Mouse (Mus musculus): ENCODE measurements at regions not wholly inside any gene's neighbourhood (a gene's known extent, or its start where the extent isn't known, plus 50 kb on each side); places are given as distances from the start of the nearest gene placed in this dataset.

DNA sequence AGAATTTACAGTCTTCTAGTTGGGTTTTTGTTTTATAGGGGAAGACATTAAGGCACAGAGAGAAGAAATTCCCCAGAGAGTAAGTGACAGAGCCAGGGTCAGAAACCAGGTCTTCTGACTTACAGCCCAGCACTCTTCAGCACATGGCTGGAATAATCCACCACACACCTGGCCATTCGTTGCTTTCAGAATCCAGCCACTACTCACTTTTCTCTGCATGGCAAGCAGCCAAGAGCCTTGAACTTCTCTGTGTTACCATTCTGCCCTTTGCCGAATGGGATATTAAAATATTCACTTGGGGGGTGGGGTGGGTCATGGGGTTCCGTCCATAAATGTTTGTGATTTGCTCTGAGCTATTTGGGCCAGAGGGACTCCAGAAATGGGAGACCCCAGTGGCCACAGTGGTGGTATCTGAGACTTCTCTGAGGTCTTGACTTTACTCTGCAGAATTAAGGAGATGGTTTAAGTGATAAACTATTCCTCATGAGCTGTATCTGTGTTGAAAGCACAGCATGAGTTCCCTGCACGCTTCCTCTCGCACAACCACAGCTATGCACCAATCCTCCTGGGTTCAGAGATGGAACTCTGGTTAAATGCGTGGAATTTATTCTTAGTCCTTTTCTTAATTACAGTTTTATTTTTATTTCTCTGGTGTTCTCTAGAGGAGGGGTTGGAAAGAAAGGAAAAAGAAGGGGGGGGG lies 488.9 kb upstream of the Tnc start:
- H3K4me3 ChIP-seq = no peak overlapping the region
- no peaks in the 10 kb centered on the region for H3K4me1 ChIP-seq
- no peak overlapping the region for H3K27ac ChIP-seq
- H3K9ac ChIP-seq = no peak overlapping the region
- no peaks in the 10 kb centered on the region for H3K36me3 ChIP-seq (replicated peaks)
- no peak overlapping the region for H3K4me2 ChIP-seq
- ATAC-seq (replicated peaks) = no peak
- no peaks in the 10 kb centered on the region for H3K27me3 ChIP-seq (replicated peaks)
- 78% methylated on average over 6 of the region's 6 CpGs for WGBS
- no peaks in the 10 kb centered on the region for H3K9me3 ChIP-seq

DNA sequence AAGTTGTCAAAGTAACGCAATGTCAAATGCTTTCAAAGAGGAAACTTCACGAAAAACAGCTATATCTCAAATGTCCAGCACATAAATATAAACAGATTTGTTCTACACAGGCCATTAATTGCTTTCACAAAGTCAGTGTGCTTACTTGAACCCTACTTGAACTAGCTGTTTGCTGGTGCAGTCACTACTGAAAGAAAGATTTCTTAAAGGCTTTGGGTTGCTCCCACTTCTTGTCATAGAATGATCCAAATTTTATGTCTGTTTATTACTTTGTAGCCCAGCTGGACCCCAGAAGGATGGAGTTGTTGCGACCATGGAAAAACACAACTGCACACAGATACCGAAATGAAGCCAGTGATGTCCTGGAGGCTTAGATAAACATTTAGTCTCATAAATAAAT lies 491.2 kb upstream of the Tnc start:
- no peaks in the 10 kb centered on the region for H3K4me1 ChIP-seq
- H3K27ac ChIP-seq = no peak overlapping the region
- H3K9me3 ChIP-seq = no peaks in the 10 kb centered on the region
- no peak overlapping the region for H3K4me3 ChIP-seq
- no peak for ATAC-seq (replicated peaks)
- H3K36me3 ChIP-seq (replicated peaks) = no peaks in the 10 kb centered on the region
- H3K4me2 ChIP-seq = no peak overlapping the region
- no peaks in the 10 kb centered on the region for H3K27me3 ChIP-seq (replicated peaks)
- 94% methylated on average over 4 of the region's 4 CpGs for WGBS
- no peak overlapping the region for H3K9ac ChIP-seq

DNA sequence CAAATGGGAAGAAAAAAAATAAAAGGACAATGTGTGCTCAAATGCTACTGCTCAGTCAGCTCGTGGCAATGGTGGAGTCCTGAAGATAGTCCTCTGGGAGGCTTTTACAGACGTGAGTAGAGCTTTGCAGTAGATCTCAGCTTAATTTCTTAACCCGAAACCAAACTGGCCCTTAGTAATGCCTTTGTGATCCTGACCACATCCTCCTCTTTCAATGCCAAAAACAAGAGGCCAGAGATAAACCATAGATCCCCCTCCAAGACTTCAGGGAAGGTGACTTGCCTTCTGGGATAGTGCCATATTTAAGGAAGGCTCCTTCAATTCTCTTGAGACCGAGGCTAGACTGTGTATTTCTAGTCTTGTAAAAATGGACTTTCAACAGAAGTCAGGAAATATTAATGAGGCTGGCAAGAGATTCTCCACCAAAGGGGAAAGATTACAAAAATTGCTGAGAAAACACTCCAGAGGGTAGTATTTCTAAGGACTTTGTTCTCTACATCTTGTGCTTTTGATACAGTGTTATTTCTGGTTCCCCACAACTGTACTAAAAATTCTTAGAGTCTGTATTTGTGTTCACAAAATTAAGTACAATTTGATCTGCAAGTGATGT lies 497.9 kb upstream of the Tnc start:
- no peaks in the 10 kb centered on the region for H3K9me3 ChIP-seq
- H3K36me3 ChIP-seq (replicated peaks) = no peaks in the 10 kb centered on the region
- H3K4me3 ChIP-seq = no peak overlapping the region
- no peak overlapping the region for H3K9ac ChIP-seq
- H3K27ac ChIP-seq = no peak overlapping the region
- no peak for ATAC-seq (replicated peaks)
- no peak overlapping the region for H3K4me2 ChIP-seq
- no peaks in the 10 kb centered on the region for H3K27me3 ChIP-seq (replicated peaks)
- no peaks in the 10 kb centered on the region for H3K4me1 ChIP-seq
- WGBS = 73% methylated on average over 4 of the region's 4 CpGs

DNA sequence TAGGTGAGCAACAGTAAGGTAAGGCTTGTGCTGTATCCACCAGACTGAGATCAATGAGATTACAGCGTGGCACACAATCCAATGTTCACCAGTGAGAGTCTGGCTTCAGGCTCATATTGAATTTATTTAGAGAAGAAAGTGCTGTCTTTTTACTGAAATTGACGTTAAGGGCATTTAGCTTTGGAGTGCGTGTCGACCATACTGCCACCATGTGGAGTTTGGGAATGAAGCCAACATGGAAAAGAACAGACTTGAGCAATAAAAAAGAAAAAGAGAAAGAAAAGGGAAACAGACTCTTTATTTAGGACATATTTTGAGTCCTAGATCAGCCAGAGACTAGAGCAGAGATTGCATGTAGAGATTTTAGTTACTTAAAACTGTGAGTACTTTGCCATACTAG lies 499.6 kb upstream of the Tnc start:
- Histone ChIP-seq H3K9ac (no peak overlapping the region), H3K4me1 (no peaks in the 10 kb centered on the region), H3K4me3 (no peak overlapping the region), H3K27ac (no peak overlapping the region), H3K36me3 (replicated peaks) (no peaks in the 10 kb centered on the region), H3K4me2 (no peak overlapping the region), H3K9me3 (no peaks in the 10 kb centered on the region), H3K27me3 (replicated peaks) (no peaks in the 10 kb centered on the region)
- ATAC-seq (replicated peaks) = no peak
- 78% methylated on average over 4 of the region's 4 CpGs for WGBS

DNA sequence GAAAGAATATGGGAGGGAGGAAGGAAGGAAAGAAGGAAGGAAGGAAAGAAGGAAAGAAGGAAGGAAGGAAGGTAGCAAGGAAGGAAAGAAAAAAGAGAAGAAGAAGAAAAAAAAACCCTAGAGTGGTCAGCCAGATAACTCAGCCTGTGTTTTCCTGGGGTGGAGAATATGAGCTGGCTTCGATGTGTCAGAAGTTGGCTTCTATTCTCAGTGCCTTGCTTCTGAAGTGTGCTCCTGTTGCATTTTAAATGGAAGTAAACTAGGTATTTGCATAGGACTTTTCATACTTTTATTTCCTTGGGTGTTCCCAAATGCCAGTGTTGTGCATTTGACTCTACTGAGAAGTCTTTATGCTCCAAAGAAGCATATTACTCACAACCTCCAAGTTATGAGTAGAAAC lies 515.7 kb upstream of the Tnc start:
- H3K4me2 ChIP-seq = no peak overlapping the region
- no peak overlapping the region for H3K27ac ChIP-seq
- WGBS = 95% methylated on average over 1 of the region's 1 CpGs
- H3K9ac ChIP-seq = no peak overlapping the region
- H3K4me1 ChIP-seq = no peaks in the 10 kb centered on the region
- no peak for ATAC-seq (replicated peaks)
- no peaks in the 10 kb centered on the region for H3K36me3 ChIP-seq (replicated peaks)
- no peak overlapping the region for H3K4me3 ChIP-seq
- no peaks in the 10 kb centered on the region for H3K9me3 ChIP-seq
- no peaks in the 10 kb centered on the region for H3K27me3 ChIP-seq (replicated peaks)

DNA sequence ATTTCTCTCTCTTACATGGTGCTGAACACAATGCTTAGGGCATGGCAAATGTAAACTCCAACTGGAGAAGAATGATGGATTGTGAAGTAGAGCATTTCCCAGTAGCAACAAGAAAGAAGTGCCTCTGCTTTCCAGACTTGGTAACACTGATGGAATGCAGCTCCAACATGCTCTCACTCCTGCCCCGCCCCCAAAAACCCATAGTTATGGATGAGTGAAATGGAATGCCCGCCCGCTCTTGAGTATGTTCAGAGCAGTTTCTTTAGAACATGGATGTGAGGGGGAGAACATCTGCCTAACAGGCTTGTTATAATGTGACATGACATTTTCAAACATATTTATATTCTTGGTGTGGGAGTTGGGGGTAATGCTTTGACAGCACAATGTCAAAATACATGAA lies 517.2 kb upstream of the Tnc start:
- Histone ChIP-seq H3K4me3 (no peak overlapping the region), H3K27ac (no peak overlapping the region), H3K4me2 (no peak overlapping the region), H3K9ac (no peak overlapping the region), H3K4me1 (no peaks in the 10 kb centered on the region), H3K27me3 (replicated peaks) (no peaks in the 10 kb centered on the region), H3K36me3 (replicated peaks) (no peaks in the 10 kb centered on the region), H3K9me3 (no peaks in the 10 kb centered on the region)
- ATAC-seq (replicated peaks) = no peak
- 90% methylated on average over 3 of the region's 3 CpGs for WGBS

DNA sequence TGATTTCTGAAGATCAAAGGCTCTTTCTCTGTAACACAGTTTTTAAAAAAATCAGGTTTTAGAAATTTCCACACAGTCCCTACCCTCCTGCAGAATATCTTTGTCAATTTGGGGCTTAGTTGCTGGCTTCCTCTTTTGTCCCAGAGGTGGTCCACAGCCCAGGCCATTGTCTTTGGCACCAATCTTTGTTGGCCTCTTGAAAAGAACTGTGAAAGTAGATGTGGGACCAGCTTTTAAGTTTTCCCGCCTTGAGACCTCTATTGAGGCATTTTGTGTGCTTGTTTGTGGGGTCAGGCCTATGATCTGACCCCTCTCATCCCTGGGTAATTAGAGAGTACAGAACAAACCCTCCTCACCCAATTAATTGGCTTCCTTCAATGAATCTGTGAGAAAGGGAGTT lies 523.9 kb upstream of the Tnc start:
- Histone ChIP-seq H3K4me2 (no peak overlapping the region), H3K27me3 (replicated peaks) (no peaks in the 10 kb centered on the region), H3K9ac (no peak overlapping the region), H3K4me3 (no peak overlapping the region), H3K4me1 (no peaks in the 10 kb centered on the region), H3K36me3 (replicated peaks) (no peaks in the 10 kb centered on the region), H3K9me3 (no peaks in the 10 kb centered on the region), H3K27ac (no peak overlapping the region)
- ATAC-seq (replicated peaks) = no peak
- 8% methylated on average over 1 of the region's 1 CpGs for WGBS

DNA sequence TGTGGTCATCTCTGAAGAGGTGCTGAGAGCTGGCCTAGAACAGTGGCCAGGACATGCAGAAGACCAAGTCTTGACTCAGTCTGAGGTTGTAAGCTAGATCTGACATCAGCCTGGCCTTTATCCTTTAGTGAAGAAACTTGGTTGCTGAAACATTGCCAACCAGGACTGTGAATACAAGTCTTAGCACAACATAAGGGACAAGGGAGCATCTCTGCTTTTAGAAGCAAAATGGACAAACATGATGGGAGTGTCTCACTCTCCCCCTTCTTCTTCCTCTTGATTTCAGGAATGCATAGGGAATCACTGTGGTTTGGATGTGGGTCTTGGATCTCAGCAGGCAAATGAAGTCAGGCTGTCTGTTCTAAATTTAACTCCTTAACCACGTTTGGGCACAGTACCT lies 529.1 kb upstream of the Tnc start:
- Histone ChIP-seq H3K4me1 (no peaks in the 10 kb centered on the region), H3K36me3 (replicated peaks) (no peaks in the 10 kb centered on the region), H3K27ac (no peak overlapping the region), H3K9me3 (no peaks in the 10 kb centered on the region), H3K27me3 (replicated peaks) (no peaks in the 10 kb centered on the region), H3K4me3 (no peak overlapping the region), H3K9ac (no peak overlapping the region), H3K4me2 (no peak overlapping the region)
- ATAC-seq (replicated peaks) = no peak
- 51% methylated on average over 1 of the region's 1 CpGs for WGBS

DNA sequence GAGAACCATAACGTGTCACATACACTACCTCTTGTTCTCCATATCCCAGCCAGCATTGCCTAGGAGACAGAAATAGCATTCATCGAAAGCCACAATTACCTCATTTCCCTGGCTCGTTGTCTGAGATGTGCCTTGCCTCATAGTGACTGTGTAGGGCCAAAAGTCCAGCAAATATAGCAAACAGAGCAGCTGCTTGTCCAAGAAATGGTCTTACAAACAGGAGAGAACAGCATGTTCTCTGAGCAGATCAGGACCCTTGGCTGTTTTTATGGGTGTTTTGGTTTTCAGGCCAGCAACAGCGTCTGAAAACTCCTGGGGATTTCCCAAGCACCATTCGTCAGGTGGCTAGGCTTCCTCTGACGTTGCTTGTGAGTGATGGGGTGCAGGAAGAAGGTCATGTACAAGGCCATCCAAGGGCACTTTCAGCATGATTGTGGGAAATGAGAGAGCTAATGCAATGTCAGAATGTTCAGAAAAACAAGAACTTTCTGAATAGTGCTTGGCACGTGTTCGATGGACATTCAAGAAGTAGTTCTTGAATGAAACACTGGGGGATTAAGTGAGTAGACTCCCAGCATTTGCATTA lies 528.9 kb upstream of the Pappa start:
- 82% methylated on average over 8 of the region's 8 CpGs for WGBS
- no peaks in the 10 kb centered on the region for H3K27me3 ChIP-seq (replicated peaks)
- ATAC-seq (replicated peaks) = no peak
- no peak overlapping the region for H3K4me3 ChIP-seq
- no peak overlapping the region for H3K27ac ChIP-seq
- no peaks in the 10 kb centered on the region for H3K4me1 ChIP-seq
- no peaks in the 10 kb centered on the region for H3K36me3 ChIP-seq (replicated peaks)
- H3K9ac ChIP-seq = no peak overlapping the region
- no peak overlapping the region for H3K4me2 ChIP-seq
- H3K9me3 ChIP-seq = no peaks in the 10 kb centered on the region

DNA sequence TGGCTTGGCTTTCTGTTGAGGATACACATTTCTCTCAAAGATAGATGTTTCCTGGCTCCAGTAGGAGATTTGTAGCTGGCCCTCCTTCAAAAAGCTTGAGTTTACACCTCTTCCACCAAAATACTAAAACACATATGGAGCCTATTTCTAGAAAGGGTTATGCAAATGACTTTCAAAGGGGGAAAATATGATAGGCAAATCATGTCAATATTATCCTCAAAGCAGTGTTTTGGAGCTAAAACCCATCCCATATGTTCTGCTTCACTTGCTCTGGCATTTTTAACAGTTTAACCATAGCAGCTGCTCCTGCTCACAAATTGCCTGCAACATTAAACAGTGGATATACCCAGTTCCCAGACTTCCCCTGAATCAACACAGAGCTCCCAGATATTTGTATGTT lies 525.5 kb upstream of the Pappa start:
- no peaks in the 10 kb centered on the region for H3K36me3 ChIP-seq (replicated peaks)
- no peak overlapping the region for H3K4me3 ChIP-seq
- H3K27me3 ChIP-seq (replicated peaks) = no peaks in the 10 kb centered on the region
- H3K9ac ChIP-seq = no peak overlapping the region
- no peak overlapping the region for H3K4me2 ChIP-seq
- H3K4me1 ChIP-seq = no peaks in the 10 kb centered on the region
- no peaks in the 10 kb centered on the region for H3K9me3 ChIP-seq
- H3K27ac ChIP-seq = no peak overlapping the region
- ATAC-seq (replicated peaks) = no peak

DNA sequence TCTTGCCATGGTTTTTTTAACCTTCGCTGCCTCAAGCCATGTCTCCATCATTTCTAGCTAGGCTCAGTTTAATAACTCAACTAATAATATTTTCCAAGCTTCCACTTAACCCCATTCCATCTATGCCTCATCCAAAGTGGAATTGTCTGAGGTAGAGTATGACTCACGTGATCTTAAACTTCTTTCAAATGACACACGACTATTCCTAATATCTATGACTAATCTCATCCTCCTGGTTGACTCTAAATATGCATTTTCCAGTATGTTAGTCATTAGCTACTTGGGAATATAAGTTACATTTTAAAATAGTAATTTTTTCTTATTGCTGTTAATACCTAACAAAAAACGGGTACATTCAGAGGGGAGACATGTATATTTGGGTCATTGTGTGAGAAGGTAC lies 524.8 kb upstream of the Pappa start:
- H3K4me3 ChIP-seq = no peak overlapping the region
- 91% methylated on average over 4 of the region's 4 CpGs for WGBS
- H3K27me3 ChIP-seq (replicated peaks) = no peaks in the 10 kb centered on the region
- H3K36me3 ChIP-seq (replicated peaks) = no peaks in the 10 kb centered on the region
- no peak overlapping the region for H3K4me2 ChIP-seq
- no peak overlapping the region for H3K27ac ChIP-seq
- ATAC-seq (replicated peaks) = no peak
- no peak overlapping the region for H3K9ac ChIP-seq
- no peaks in the 10 kb centered on the region for H3K9me3 ChIP-seq
- H3K4me1 ChIP-seq = no peaks in the 10 kb centered on the region

DNA sequence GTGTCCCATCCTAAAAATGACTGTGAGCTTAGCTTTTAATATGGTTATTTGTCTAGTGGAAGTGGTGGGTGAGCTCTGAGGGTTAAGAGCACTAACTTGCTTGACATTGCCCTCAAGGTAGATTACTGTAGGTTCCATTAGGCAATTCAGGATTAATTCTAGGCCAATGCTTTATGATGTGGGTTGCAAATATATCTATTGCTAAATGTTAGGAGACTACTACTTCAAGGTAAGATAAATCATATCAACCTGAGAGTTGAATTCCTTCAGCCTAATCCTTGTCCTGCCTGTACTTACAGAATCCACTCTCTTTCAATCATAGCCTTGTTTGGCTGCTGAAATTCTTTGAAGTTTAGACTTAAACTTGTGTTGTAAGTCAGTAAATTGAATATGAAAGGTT lies 501.2 kb upstream of the Pappa start:
- Histone ChIP-seq H3K27me3 (replicated peaks) (no peaks in the 10 kb centered on the region), H3K27ac (no peak overlapping the region)
- no peak for ATAC-seq (replicated peaks)

DNA sequence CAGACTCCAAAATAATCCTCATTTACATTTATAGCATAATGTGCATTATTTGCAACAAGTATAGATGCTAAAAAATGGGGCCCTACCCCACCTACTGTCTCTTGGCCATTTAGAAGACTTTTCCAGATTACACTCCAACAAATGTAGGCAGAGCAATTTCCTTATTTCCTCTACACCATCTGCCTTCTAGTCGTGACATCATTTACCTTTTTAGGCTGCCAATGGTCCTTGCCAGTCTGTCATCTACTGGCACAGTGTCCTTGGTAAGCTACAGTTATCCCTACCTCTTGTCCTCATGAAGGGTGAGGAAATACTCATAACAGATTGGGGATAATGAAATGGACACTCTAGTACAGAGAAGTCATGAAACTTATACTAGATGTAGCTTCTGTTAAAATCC lies 491.8 kb upstream of the Pappa start:
- H3K36me3 ChIP-seq (replicated peaks) = no peaks in the 10 kb centered on the region
- ATAC-seq (replicated peaks) = no peak
- WGBS = 50% methylated on average over 1 of the region's 1 CpGs
- no peak overlapping the region for H3K9ac ChIP-seq
- H3K27me3 ChIP-seq (replicated peaks) = no peaks in the 10 kb centered on the region
- H3K4me3 ChIP-seq = no peak overlapping the region
- H3K27ac ChIP-seq = no peak overlapping the region
- no peak overlapping the region for H3K4me2 ChIP-seq
- H3K4me1 ChIP-seq = no peaks in the 10 kb centered on the region
- H3K9me3 ChIP-seq = no peaks in the 10 kb centered on the region

More for the DNA sequence above, 501.2 kb upstream of the Pappa start:
- H3K36me3 ChIP-seq (replicated peaks) = no peaks in the 10 kb centered on the region
- H3K4me2 ChIP-seq = no peak overlapping the region
- H3K9me3 ChIP-seq = no peaks in the 10 kb centered on the region
- H3K9ac ChIP-seq = no peak overlapping the region
- H3K4me1 ChIP-seq = no peaks in the 10 kb centered on the region
- no peak overlapping the region for H3K4me3 ChIP-seq

Measured in midbrain, embryonic 15.5 days (tissue).